Mouse (Mus musculus): Measurements from ENCODE around the gene Hist2h2ab.

GRCm38 (mm10) chr3:96235836-96236235 is 16.2 kb downstream of the Hist2h2ab start:
- TF ChIP-seq CTCF (IDR thresholded peaks at IDR 0.05; ENCODE audit: extremely low read depth, insufficient read depth, insufficient read length, insufficient replicate concordance), result no peak
- TF ChIP-seq POLR2A (IDR thresholded peaks at IDR 0.05; ENCODE audit: low read depth, low read length), result no peak

All from spleen, adult 2 months (tissue).